In genomic region chr7:18924321-18924720, GRCm38 (mm10) we compare ENCODE assay signal across 14 mouse cellular contexts. TPM values are rescaled to one million over a fixed set of nuclear protein-coding genes. Genes with fewer than 3 reads are reported as not detected.
DNase-seq lines count a peak whose midpoint lies in the region; ATAC-seq and TF ChIP-seq lines count a peak whose summit lies in the region.
"Had no signal": no experiment of that assay in that cellular context is flagged by ENCODE, and none has a peak within 500 bp of the region (broad histone marks: within the 10 kb centered on the region; RNA-seq: fewer than 3 reads in every experiment).

No protein-coding gene starts in this region.

- TF ChIP-seq POLR2A in brain, embryonic 14.5 days (IDR thresholded peaks at IDR 0.05; ENCODE audit: borderline replicate concordance, extremely low read depth, insufficient read depth, insufficient read length, poor library complexity, severe bottlenecking) = no peak
- TF ChIP-seq POLR2A in kidney, adult 2 months (IDR thresholded peaks at IDR 0.05; ENCODE audit: low read depth, low read length) = no peak

- H3K9me3 ChIP-seq in hindbrain, embryonic 12.5 days (replicated peaks) = no peaks in the 10 kb centered on the region
- no peaks in the 10 kb centered on the region for H3K9me3 ChIP-seq in midbrain, postnatal 0 days (ENCODE audit: low read length)
- H3K9me3 ChIP-seq: G1E; stomach, embryonic 15.5 days had no signal

- H3K4me3 ChIP-seq in hindbrain, embryonic 12.5 days = 0 out of 2 replicates have a peak overlapping the region, but pooled peaks have one; percentile 12
- H3K4me3 ChIP-seq in midbrain, postnatal 0 days (ENCODE audit: low read depth, low read length) = no peak overlapping the region
- H3K4me3 ChIP-seq in kidney, adult 2 months (ENCODE audit: insufficient read depth, low read depth, low read length) = no peak overlapping the region

- H3K27me3 ChIP-seq in hindbrain, embryonic 12.5 days = peaks cover 13% of the 10 kb centered on the region
- no peaks in the 10 kb centered on the region for H3K27me3 ChIP-seq in midbrain, postnatal 0 days (ENCODE audit: insufficient read depth, low read length)
- peaks cover 4% of the 10 kb centered on the region; the same call in 1 of the 2 replicates for H3K27me3 ChIP-seq in kidney, adult 2 months (replicated peaks; ENCODE audit: control insufficient read depth, insufficient read depth, low read length)

- WGBS in hindbrain, embryonic 12.5 days = 3% methylated on average over 8 of the region's 8 CpGs
- WGBS in midbrain, postnatal 0 days = 5% methylated on average over 8 of the region's 8 CpGs
- 15% methylated on average over 8 of the region's 8 CpGs for WGBS in kidney, adult 2 months

- H3K4me1 ChIP-seq in hindbrain, embryonic 12.5 days = peaks cover 67% of the 10 kb centered on the region
- H3K4me1 ChIP-seq in midbrain, postnatal 0 days (ENCODE audit: insufficient read depth, low read length) = peaks cover 27% of the 10 kb centered on the region
- H3K4me1 ChIP-seq in kidney, adult 2 months (ENCODE audit: control insufficient read depth, insufficient read depth, low read length) = no peaks in the 10 kb centered on the region

- peak overlapping the region; percentile 83 for H3K4me2 ChIP-seq in hindbrain, embryonic 12.5 days (replicated peaks)
- H3K4me2 ChIP-seq in midbrain, postnatal 0 days (ENCODE audit: low read depth, low read length, poor library complexity, severe bottlenecking) = peak overlapping the region; percentile 49

- peak overlapping the region; percentile 95 for H3K27ac ChIP-seq in hindbrain, embryonic 12.5 days
- peak overlapping the region; percentile 93 for H3K27ac ChIP-seq in midbrain, postnatal 0 days (ENCODE audit: low read depth, low read length)
- H3K27ac ChIP-seq in kidney, adult 2 months (ENCODE audit: insufficient read depth, low read depth, low read length) = no peak overlapping the region
- H3K27ac ChIP-seq: limb, embryonic 12.5 days; stomach, embryonic 15.5 days had no signal

- DNase-seq in cerebellum, adult 9-11 months = peak; percentile 56
- no peak for DNase-seq in cerebellum, adult 11-12 months
- DNase-seq in brain, embryonic 14.5 days (ENCODE audit: low read depth) = peak; percentile 59
- peak; percentile 66 for DNase-seq in midbrain, postnatal 0 days (ENCODE audit: low spot score)
- no peak for DNase-seq in kidney, adult 2 months
- no peak for DNase-seq in ovary, adult 18-20 months (ENCODE audit: low spot score)
- no peak for DNase-seq in spleen, adult 12 weeks (ENCODE audit: low spot score)
- DNase-seq: kidney, adult 8-10 months; lung, embryonic 14.5 days had no signal

- no peak overlapping the region for H3K9ac ChIP-seq in hindbrain, embryonic 12.5 days
- 0 out of 2 replicates have a peak overlapping the region, but pooled peaks have one; percentile 15 for H3K9ac ChIP-seq in midbrain, postnatal 0 days (replicated peaks; ENCODE audit: low read length, poor library complexity, severe bottlenecking)
- H3K9ac ChIP-seq: limb, embryonic 12.5 days; lung, embryonic 14.5 days; stomach, embryonic 15.5 days had no signal

- no peaks in the 10 kb centered on the region for H3K36me3 ChIP-seq in hindbrain, embryonic 12.5 days
- H3K36me3 ChIP-seq in midbrain, postnatal 0 days (ENCODE audit: insufficient read depth, low read length) = no peaks in the 10 kb centered on the region
- no peaks in the 10 kb centered on the region for H3K36me3 ChIP-seq in kidney, adult 2 months (ENCODE audit: control insufficient read depth, insufficient read depth, low read length)
- H3K36me3 ChIP-seq: G1E; limb, embryonic 12.5 days; stomach, embryonic 15.5 days had no signal

- no peak for TF ChIP-seq CTCF in brain, embryonic 14.5 days (IDR thresholded peaks at IDR 0.05; ENCODE audit: borderline replicate concordance, extremely low read depth, insufficient read depth, insufficient read length)
- no peak for TF ChIP-seq CTCF in midbrain, postnatal 0 days (IDR thresholded peaks at IDR 0.05)
- TF ChIP-seq CTCF in kidney, adult 2 months (conservative IDR thresholded peaks at IDR 0.05; ENCODE audit: insufficient read depth, insufficient read length, low read depth, low read length) = no peak

- no peak for ATAC-seq in hindbrain, embryonic 12.5 days (ENCODE audit: low FRiP score)
- no peak for ATAC-seq in midbrain, postnatal 0 days (ENCODE audit: low FRiP score)

RNA-seq across cellular contexts. Expression of gene Nova2, which starts 1.4 kb away (rescaled TPM):
- 20.7 and 52.7 TPM in 2 replicates for polyA plus RNA-seq in brain, embryonic 14.5 days (2012; rRNA removed)
- 11.2 and 12.5 TPM in 2 replicates for polyA plus RNA-seq in hindbrain, embryonic 12.5 days (2016; fragmentation: Nextera tagmentation; extraction: Ambion mirVana)
- 20.9 and 26.5 TPM in 2 replicates for total RNA-seq in midbrain, postnatal 0 days (2014; rRNA removed)
- 8.7 and 10.1 TPM in 2 replicates for polyA plus RNA-seq in midbrain, postnatal 0 days (2015; fragmentation: Nextera tagmentation; extraction: Ambion mirVana)
- 0.80 and 1.1 TPM in 2 replicates for polyA plus RNA-seq in kidney, adult 2 months (2012; rRNA removed)
- total RNA-seq: monocyte, adult 5-6 weeks had no signal
- polyA plus RNA-seq: G1E had no signal

RNA-seq across cellular contexts. Expression of gene Ccdc61, which starts 14.1 kb away (rescaled TPM):
- 26.5 and 33.3 TPM in 2 replicates for polyA plus RNA-seq in brain, embryonic 14.5 days (2012; rRNA removed)
- polyA plus RNA-seq in hindbrain, embryonic 12.5 days (2016; fragmentation: Nextera tagmentation; extraction: Ambion mirVana) = 28.8 and 31.9 TPM in 2 replicates
- total RNA-seq in midbrain, postnatal 0 days (2014; rRNA removed) = 21.3 and 25.5 TPM in 2 replicates
- polyA plus RNA-seq in midbrain, postnatal 0 days (2015; fragmentation: Nextera tagmentation; extraction: Ambion mirVana) = 29.5 and 35.2 TPM in 2 replicates
- 19.8 and 21.3 TPM in 2 replicates for polyA plus RNA-seq in kidney, adult 2 months (2012; rRNA removed)

RNA-seq across cellular contexts. Expression of gene Pglyrp1, which starts 53.2 kb away (rescaled TPM):
- 8.3 and 8.5 TPM in 2 replicates for polyA plus RNA-seq in brain, embryonic 14.5 days (2012; rRNA removed)
- polyA plus RNA-seq in hindbrain, embryonic 12.5 days (2016; fragmentation: Nextera tagmentation; extraction: Ambion mirVana) = 2.9 and 3.8 TPM in 2 replicates
- total RNA-seq in midbrain, postnatal 0 days (2014; rRNA removed) = 17.3 and 18.2 TPM in 2 replicates
- 26.8 and 27.1 TPM in 2 replicates for polyA plus RNA-seq in midbrain, postnatal 0 days (2015; fragmentation: Nextera tagmentation; extraction: Ambion mirVana)
- 2.3 and 5.9 TPM in 2 replicates for polyA plus RNA-seq in kidney, adult 2 months (2012; rRNA removed)
- total RNA-seq: G1E had no signal
- polyA plus RNA-seq: G1E had no signal

Comparison
In these comparisons a context has a peak if more than half of its experiments do, and no peak if none do; other contexts are left out.
1. DNase-seq: peak in cerebellum, adult 9-11 months (single experiment), brain, embryonic 14.5 days (single experiment) and midbrain, postnatal 0 days (single experiment); none in cerebellum, adult 11-12 months (single experiment), kidney, adult 2 months (single experiment), ovary, adult 18-20 months (single experiment) and spleen, adult 12 weeks (single experiment).